Mouse (Mus musculus) testis, postnatal 14 days (tissue): ENCODE data around the gene Chst2.
A peak's percentile ranks its signal among the peaks of the same experiment; 100 is the strongest.

Experiments
- DNase-seq: peaks from one replicate; pipeline ENCODE4 v3.0.0; 2021; ENCODE audit warnings: low spot score

The Chst2 gene

GRCm38 (mm10) chr9:95406571-95407561, at the start of gene Chst2:
TSS of gene Chst2 (minus strand) at chr9:95406722.
- peak; percentile 76 for DNase-seq

DNA sequence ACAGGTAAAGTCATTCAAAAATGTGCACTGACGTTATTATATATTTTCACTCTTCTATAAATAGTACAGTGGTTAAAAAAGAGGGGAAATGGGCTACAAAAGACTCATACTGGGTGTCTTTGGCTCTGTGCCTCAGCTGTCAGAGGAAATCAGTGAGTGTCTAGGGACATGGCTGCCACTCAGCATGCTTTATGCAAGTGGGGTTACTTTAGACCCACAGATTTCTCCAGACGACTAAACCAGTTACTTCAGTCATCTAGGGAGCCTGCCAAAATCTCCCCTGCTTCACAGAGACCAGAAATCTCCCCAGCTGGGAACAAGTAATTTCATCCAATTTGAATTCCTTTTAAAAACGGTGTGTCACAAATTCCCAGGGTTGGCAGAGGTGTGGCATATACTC, 45.4 kb upstream of the Chst2 start:
- no peak for DNase-seq

GRCm38 (mm10) chr9:95450586-95450985, 44.1 kb upstream of the Chst2 start:
- no peak for DNase-seq

- DNase-seq, result peak; percentile 19
Measured at GRCm38 (mm10) chr9:95442321-95442731, 35.8 kb upstream of the Chst2 start.

DNA sequence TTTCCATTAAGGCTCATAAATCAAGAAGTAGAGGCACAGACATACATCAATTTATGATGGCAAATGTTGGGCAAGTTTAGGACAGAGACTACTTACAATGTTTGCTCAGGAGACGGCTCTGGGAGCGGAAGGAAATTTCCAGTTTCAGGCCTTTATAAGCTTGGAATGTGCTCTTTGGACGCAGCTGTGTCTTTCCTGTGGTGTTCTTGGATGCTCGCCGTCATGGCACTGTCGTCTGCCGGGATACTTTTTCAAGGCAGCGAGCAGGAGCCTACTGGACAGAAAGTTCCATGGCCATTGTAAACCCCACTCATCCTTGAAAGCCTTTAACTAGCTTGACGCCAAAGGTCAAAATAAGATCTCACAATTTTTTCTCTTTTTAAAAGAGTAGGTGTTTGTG, 31.4 kb upstream of the Chst2 start:
- no peak for DNase-seq

DNA sequence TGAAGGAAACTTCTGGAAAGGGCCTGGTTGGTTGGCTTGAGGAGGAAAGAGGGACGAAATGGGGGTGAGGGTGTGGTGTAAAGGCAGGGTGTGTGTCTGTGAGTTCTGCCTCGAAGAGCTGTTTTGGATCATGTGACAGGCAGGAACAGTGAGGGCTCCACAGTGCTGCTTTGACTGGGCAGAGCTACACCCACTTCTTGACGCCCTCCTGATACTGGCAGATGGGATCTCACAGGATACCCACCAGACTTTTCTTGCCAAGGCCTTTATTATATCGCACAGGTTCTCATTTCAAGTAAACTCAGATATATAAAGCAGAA, 29.7 kb upstream of the Chst2 start:
- DNase-seq, result no peak

DNA sequence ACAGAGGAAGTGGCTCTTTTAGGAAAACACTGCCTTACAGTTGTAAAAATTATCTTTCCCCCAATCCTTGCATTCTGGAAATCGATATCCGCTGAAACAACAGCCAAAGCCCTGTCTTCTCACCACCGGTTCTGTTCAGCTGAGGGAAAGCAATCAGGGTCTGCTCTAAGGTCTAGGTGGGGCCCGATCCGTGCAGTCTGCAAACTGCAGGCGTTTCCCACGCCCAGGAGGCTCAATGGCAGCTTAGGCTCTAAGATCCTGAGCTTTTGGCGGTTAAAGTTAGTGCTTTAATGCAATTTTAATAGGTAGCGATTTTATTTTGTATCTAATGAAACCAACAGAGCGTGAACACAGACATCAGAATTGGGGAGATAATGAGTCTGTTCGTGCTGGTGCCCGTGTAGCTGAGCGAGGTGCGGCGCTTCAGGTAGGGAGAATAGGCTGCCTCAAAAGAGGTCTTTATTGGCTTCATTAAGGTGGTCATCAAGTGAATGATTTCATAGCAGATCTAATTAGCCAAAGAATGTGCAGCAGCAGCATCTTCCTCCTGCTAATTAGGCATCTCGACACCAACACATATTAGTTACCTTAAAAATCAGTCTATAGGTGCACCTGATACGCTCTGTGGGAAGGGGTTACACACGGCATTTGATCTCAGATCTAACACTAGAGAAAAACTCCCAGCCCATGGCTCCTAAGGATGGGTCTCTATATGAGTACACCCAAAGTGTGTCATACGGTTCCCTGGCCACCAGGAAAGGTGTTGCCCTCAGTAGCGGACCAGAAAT, 29.2 kb upstream of the Chst2 start:
- no peak for DNase-seq

GRCm38 (mm10) chr9:95428277-95428676, 21.8 kb upstream of the Chst2 start:
- no peak for DNase-seq

GRCm38 (mm10) chr9:95413911-95414310, 7.4 kb upstream of the Chst2 start:
- no peak for DNase-seq

GRCm38 (mm10) chr9:95412047-95412446, 5.5 kb upstream of the Chst2 start:
- DNase-seq, result no peak

- DNase-seq, result peak; percentile 18
Measured at GRCm38 (mm10) chr9:95407586-95408220, 1.2 kb upstream of the Chst2 start.

- DNase-seq, result peak; percentile 12
Measured at GRCm38 (mm10) chr9:95405946-95406570, 464 bp downstream of the Chst2 start.

DNA sequence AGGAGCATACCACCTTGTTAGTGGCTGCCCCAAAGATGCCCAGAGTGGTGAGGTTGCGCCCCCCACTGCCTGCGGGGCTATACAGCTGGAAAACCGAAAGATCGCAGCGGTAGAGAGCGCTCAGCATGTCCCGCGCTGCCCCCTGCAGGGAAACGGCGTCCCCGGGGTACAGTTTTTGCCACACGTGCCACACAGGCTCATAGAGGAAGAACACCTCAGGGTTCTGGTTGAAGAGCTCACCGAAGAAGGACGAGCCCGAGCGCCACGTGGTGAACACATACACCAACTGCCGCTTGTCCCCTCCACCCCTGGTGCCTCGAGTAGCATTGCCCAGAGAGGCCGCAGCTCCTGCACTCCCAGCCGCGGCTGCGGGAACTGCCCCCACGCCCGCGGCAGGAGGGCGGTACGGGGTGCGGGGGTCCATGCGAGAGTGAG, 994 bp downstream of the Chst2 start:
- DNase-seq, result peak; percentile 38

DNA sequence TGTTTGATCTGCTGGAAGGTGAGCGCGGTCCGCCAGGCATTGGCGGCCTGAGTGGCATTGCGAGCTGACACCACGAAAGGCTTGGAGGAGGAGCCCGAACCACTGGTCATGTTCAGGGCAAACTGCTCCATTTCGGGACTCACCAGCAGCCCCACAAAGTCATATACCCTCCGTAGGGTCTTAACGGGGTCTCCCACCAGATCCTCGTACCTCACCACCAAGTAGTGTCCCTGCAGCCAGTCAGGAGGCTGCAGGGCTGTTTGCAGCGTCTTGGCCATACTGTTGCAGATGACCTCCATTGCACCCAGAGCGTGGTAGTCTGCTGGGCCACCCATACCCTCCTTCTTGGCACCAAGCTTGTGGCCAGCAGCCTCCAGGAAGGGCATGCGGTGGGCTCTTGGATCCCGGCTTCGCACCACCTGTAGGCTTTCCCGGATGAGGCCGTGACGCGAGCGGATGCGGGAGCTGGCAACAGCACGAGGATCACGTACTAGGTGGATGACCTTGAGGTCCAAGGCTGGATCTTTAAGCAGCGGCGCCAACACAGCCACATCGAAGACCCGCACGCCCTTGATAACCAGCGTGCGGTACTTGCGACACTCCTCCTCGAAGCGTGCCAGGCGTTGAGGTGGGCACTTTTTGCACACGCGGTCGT, 1.6 kb downstream of the Chst2 start:
- DNase-seq, result no peak

DNA sequence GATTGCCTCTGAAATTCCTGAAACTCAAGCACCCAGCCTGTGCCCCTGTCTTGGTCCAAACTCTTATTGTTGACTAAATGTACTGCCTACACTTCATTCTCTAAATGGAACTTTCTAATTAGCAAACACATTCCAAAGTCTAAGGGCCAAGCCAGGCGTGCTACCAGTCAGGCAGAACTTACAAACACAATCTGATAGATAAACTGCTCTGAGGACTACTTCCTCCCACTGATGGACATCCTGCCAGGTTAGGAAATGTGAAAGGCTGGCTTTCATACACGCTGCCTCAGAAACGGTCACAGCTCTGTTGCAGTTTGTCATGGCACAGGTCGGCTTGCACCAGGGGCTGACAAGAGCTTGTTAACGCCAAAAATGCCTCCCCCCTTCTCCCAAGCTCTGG, 4.8 kb downstream of the Chst2 start:
- DNase-seq, result no peak

- DNase-seq, result no peak
Measured at GRCm38 (mm10) chr9:95392011-95392410, 14.5 kb downstream of the Chst2 start.

- no peak for DNase-seq
Measured at GRCm38 (mm10) chr9:95389956-95390355, 16.6 kb downstream of the Chst2 start.

GRCm38 (mm10) chr9:95387881-95388380, 18.6 kb downstream of the Chst2 start:
- no peak for DNase-seq

- DNase-seq, result no peak
Measured at GRCm38 (mm10) chr9:95375966-95376365, 30.6 kb downstream of the Chst2 start.

DNA sequence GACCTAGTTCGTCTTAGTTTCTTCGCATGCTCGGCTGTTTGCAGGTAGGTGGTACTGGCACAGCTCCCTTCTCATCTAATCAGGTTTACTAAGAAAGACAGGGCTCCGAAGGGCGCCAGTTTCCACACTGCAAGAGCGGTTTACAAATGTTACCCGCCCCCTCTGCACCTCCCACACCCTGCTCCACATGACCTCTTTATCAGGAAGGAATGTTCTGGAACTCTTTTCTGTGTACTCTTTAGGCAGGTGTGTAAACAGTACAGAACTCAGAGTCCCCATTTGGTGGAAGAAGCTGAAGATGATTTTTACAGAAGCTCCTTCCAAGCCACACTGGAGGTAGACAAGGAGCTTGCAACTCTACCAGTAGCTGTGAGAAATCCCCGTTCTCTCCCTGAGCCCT, 31.2 kb downstream of the Chst2 start:
- DNase-seq, result no peak

GRCm38 (mm10) chr9:95373741-95374140, 32.8 kb downstream of the Chst2 start:
- no peak for DNase-seq
